Mouse (Mus musculus) embryo, embryonic 10.5 days (tissue): ENCODE data around the gene Prkra.

ENCODE experiments used
- DNase-seq: peaks from one replicate; pipeline ENCODE4 v3.0.0-alpha.2; 2015; ENCODE audit warnings: low spot score

The Prkra gene

DNA sequence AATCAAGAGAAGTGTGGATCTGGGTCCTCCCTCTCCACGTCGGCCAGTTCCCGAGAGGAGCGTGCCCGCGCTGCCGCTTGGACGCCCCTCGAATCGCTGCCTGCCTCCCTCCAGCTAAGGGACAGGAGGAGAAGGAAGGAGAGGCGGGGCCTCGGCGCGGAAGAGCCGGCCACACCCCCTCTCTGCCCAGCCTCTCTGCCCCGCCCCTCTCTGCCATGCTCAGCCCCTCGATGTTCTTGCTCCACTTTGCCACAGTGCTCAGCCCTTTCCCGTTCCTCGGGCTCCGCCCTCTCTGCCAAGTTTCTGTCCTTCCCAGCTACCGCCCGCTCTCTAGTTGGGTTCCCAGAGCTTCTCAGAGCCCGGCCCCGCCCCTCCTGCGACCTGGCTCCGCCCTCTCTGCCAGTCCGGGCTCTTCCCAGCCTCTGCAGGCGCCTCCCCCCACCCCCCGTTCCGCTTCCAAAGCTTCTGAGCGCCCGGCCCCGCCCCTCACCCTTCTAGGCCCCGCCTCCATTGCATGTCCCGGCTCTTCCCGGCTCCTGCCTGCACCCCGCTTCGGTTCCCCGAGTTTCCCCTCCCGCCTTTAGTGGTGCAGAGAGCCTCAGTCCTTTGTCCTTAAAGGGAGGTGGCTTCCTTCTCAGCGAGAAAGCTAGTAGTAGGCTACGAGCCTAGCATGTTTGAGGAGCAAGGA is at the start of gene Prkra, which contains the start of gene Pjvk:
Gene Prkra (minus strand): TSS at position 133 of the 688 bp plus-strand sequence.
Gene Pjvk (plus strand): TSS at position 594 of the 688 bp plus-strand sequence.
- peak; percentile 98 for DNase-seq

DNA sequence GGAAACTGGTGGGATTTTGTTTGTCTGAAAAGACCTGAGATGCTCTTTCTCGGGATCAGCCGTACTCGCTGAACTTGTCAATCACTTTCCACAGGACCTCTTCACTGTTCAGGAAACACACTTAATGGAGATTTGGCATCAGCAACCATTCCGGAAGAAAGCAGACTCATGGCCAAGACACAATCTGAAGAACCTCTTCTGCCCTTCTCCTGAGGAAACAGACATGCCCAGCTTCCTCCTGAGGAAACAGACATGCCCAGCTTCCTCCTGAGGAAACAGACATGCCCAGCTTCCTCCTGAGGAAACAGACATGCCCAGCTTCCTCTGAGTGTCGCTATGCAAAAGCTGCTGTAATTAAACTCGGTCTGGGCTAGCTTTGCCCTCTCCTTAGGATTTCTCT is 47.5 kb upstream of the Prkra start:
- no peak for DNase-seq

DNA sequence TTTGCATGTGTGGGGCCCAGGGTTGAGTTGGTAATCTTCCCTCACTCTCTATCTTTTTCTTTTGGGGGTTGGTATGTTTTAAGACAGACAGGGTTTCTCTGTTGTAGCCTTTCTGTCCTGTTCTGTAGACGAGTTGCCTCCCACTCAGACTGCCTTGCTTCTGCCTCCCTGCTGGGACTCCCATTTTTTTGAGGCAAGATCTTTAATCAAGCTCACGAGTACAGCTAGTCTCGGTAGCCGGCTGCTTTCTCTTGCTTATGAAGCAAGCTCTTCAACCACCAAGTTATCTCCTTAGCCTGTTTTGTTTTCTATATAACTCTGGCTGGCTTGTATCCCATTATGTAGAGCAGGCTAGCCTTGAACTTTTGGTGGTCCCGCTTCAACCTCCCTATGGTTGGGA is 46.0 kb upstream of the Prkra start:
- no peak for DNase-seq

DNA sequence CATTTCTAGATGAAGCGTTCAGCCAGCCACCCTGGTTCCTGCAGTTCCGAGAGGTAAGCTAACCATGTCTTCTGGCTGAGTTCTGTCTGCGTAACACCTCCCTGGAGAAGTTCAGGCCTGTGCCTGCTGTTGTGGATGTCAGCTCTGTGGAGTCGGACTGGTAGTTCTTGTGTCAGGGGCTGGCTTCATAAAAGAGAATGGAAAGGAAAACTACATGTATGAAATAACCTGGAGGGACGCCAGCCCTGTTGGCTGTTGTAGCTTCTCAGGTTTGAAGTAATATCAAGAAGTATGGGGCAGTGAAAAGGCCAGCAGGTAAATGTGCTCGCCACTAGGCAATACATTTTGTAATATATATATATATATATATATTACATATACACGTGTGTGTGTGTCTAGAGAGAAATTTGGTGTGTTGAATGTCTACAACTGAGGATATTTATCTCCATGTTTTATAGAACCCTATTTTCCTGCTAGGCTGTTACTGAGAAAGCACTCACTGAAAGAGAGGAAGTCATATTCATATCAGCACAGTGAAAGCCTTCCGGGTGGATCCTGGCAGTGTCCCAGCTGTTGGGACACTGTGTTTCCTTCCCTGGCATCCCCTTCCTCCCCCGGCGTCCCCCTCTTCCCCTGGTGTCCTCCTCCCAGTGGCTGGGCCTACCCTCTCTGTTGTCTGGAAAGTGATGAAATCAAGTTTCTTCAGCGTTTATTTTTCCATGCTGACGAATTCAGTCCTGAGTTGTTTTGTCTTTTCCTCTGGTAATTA is 42.8 kb upstream of the Prkra start:
- DNase-seq = no peak

DNA sequence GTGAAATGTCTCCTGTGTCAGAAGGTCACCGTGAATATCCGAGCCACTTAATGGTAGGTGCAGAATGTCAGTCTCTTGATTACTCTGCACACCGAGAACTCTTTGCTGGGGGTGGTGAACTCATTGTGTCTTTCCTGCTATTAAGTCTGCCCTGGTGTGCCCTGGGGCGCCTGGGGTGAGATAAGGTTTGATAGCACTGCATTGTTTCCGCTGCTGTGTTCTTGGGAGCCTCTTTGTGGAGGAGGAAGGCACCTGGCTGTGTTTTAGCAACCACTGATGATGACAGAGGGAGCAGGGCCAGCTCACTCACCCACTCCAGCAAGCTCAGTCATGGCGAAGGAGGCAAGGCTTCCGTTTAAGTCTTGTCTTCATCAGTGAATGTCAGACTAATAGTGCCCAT is 40.3 kb upstream of the Prkra start:
- DNase-seq = no peak

DNA sequence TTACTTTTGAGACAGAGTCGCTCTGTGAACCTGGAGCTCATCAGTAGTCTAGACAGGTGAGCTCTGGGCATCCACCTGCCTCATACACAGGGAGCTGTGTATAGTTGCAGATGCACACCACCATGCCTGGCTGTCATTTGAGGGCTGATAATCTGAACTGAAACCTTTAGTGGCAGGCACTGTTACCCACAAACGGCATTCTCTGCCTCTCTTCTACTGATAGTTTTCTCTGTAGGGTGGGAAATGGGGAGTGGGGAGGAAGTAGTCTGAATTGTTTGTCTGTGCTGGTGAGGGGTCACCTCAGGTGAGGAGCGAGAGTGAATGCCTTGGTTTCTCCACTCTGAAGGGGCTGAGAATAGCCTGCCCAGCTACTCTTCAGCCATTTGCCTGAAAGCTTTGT is 39.8 kb upstream of the Prkra start:
- DNase-seq = no peak

DNA sequence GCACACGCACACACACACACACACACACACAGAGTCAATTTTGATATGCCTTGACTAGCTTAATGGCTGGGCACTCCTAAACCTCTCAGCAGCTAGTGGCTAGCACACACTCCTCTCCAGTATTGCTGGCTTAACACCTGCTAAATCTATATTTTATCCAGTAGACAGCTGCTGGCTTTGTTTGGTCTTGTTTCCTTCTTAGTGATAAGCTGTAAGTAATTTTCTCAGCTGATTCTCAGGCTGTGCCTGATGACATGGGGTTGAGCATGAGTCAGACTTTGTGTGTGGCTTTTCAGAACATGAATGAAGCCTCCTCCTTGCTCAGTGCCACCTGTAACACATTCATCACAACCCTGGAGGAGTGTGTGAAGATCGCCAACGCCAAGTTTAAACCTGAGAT is 39.2 kb upstream of the Prkra start:
- no peak for DNase-seq

DNA sequence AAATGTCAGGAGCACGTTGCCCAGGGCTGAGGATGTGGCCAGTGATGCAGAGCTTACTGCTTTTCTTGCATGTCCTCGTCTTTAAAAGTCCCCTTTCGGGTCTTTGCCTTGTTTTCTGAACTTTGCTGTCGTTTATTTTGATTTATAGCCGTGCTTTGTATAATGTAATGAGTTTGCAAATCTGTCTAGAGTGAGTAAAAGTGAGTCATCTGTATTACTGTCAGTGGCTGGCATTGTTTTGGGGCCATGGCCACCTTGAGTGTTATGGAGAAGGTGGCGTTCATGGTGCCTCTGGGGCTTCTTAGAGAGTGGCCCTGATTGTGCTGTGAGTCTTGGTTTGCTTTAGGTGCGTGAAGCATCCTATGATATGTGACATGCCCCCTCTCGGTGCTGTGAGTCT is 34.5 kb upstream of the Prkra start:
- DNase-seq = no peak

DNA sequence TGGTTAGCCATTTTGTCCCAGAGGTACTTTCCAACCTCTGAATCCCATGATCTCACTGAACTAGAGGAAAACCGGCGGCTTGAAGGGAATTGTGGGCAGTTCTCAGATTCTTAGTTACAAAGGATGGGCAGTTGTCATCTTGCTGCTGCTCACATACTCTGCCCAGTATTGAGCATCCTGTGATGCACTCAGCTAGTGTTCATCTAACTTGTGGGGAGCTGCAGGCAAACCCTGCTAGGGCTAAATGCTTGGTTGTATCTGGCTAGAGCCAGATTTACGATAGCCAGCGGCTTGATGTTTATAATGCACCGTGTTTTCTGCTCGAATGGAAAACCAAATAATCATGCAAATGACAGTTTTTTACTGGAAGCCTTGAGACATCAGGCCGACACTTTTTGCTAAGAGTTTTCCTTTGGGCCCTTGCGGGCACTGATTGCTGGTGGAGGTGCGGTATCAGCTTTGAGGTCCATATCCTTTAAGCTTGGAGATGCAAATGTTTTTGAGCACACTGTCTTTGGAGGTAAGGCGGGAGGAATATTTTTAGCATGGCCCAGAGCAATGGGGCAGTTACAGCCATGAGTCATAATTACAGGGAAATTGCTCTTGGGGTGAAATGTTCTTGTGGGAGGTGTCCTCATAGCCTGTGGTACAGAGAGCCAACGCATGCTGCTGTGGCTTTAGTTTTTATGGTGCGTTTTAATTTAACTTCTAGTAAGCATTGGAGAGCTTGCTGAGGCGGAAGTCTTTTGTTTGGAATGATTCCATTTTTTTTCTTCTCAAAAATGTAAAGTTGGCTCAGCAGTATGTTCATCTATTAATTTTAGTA is 28.8 kb upstream of the Prkra start:
- DNase-seq = no peak

DNA sequence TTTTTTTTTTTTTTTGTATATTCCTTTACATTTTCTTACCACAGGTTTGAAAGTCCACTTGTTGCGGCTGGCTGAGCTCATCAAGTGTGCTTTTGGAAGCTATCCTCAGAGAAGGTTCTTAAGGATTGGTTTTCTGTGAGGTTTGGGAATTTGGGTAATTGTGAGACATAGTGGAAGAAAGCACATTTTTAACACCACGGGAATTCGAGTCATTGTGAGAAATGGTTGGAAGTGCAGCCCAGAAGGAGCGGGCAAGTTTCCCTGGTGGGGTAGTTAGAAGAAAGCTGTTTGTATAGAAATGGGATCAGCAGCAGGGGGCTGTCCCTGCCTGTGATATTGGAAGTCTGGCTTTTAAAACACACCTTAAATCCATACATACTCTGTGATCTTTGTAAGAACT is 28.1 kb upstream of the Prkra start:
- DNase-seq = peak; percentile 35

DNA sequence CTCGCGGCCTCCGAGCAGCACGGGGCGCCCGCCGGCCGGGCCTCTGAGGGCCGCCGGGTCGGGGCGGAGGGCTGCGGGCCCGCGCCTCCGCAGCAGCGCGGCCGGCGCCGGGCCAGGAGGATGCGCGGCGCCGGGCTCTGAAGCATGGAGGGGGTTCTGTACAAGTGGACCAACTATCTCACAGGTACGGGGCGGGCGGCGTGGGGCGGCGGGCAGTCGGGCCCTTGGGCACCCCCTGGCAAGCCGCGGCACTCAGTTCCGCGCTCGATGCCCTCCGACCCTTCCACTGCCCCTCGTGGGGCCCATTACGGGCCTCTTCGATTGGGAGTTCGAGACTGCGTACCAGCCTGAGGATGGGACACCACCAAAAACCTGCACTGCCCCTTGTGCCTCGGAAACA is 27.6 kb upstream of the Prkra start:
- DNase-seq = peak; percentile 67

DNA sequence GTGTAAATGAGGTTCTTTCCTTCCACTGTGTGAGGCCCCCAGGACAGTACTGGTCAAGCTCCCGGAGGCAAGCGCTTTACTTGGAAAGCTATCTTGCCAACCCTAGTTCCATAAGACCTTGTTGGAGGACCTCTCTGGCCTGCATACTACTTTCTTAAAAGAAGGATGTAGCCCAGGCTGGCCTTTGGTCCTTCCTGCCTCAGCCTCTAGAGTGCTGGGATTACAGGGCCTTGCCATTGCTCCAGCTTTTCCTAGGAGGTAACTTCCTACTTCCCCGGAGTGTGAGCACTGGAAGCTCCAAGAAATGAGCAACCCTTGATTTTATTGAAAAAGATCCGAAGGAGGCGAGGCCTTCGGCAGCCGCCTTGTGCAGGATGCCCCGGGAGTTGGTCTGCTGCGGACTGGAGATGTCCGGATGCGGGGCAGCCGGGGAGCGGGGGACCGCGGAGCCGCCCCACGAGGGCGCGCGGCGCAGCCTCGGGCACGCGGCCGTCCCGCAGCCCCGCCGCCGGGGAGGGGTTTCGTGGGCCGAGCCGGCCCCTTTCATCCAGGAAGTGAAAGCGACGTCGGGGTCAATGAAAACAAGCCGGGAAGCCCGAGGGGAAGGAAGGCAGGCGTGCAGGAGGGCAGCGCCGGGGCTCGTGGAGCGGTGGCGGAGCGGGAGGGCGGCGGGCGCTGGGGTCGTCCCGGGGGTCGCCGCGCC is 27.1 kb upstream of the Prkra start, which contains the start of gene Plekha3:
Gene Plekha3 (plus strand): TSS at position 557 of the 703 bp plus-strand sequence.
- DNase-seq = peak; percentile 84

DNA sequence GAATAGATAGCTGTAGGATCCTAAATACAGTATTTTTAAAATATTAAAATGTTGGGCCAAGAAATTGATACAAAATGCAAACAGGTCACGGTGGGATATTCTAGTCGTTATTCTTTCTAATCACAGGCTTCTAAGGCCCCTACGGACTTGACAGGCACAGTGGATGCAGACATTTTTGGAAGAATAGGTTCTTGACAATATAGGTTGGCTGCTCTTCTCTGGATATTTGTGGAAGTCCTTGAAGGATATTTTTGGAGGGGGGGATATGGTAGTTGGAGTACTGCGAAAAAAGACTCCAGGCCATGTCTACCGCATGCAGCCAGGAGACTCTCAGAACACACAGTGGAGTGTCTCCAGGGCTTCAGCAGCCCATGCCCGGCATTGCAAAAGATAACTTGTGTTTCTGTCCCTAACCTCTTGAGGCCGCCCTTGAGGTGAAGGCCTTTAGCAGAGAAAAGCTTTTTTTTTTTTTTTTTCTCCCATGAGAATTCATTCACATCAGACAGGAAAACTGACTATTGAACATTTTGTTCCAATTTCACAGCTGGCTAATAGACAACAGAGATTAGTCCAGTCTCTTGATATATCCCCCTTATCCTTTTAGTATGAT is 25.8 kb upstream of the Prkra start:
- peak; percentile 73 for DNase-seq

DNA sequence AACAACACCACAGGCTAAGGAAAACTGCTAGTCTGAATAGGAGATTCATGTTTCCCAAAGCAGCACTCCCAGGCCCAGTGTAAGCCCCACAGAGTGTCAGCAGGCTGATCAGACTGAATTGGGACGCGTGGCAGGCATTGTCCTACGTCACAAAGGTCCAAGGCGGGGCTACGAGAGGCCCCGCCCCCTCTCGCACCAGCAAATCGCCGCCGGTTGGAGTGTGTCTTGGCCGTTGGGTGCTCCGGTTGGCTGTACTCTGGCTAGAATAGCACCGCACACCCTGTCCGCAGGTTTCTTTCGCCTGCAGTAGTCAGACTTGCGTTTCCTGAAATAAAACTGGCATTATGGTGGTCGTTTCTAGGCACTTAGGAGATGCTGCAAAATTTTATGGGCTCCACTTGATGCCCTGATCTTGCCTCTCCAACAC is 25.2 kb upstream of the Prkra start, which contains the start of gene Fkbp7:
Gene Fkbp7 (minus strand): TSS at position 151 of the 427 bp plus-strand sequence.
- DNase-seq = peak; percentile 96

DNA sequence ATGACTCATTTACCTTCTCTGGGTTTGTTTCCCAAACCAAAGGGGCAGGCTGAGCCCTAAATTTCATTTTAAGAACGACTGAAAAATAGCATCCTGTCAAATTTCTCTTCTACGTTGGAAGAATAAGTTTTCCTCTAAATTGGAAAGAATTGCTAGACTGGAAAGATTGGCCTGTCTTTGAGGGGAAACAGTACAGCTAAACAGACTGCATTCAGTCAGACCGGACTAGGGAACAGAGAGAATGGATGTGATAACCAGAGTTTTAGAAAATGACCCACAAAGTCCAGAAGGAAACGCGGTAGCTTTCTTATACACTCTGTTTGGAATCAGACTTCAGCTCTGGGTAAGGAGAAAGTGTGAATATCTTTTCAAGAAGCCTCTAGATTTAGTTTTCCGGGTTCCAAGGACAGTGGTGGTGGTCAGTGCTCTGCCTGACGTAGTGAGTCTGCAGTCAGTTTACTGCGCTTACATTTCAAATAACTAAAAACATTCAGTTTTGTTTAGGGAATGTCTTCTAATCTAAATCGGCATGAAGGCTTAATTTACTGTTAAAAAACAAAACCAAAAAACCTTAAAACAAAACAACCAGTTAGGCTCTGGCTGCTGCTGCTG is 24.4 kb upstream of the Prkra start:
- peak; percentile 45 for DNase-seq

DNA sequence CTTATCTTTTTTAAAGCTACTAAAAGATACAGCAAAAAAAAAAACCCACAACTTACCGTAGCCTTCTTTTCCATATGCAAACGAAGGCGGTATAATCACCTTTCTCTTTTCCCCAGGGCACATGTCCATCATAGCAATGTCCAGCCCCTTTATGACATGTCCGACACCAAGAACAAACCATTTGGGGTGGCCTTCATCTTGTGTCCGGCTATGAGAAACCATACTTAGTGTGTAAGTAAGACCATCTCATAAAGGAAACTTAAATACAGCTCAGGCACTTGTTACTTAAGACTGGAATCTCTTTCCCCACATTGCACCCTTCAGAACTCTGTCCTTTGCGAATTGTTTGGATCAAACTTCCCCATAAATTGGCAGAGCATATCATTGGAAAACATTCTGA is 23.8 kb upstream of the Prkra start:
- DNase-seq = no peak

DNA sequence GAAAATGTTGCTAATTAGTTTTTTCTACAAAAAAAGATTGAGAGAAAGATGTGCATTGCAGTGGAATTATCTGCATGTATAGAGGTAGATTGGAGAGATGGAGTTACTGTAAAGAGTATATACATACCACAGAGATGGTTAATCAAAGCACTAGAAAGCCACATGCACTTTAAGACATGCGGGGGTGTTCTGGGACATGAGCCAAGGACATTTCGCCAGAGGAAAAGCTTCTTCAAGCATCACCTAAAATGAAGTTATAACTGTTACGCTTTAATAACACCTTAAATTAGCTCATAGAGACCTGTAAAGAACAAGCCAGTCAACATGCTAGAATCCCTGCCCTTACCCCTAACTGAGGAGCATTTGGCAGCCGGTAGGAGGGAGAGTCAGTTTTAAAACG is 19.4 kb upstream of the Prkra start:
- no peak for DNase-seq

DNA sequence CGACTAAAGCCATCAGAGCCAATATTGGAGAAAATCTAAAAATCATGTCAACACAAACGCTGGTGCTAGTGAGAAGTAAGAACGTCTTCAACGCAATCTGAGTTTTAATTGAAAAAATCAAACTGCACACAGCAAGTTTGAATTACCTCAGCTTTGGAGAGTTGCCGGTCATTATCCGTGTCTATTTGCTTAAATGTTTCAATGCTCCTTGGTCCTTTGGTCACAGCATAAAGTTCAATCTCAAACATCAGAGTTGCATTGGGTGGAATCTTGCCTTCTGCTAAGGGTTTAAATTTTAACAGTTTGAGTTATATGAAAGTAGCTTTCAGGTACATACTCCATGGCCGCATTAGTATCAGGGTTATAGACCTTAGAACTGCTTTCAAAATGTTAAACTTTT is 17.7 kb upstream of the Prkra start:
- no peak for DNase-seq

DNA sequence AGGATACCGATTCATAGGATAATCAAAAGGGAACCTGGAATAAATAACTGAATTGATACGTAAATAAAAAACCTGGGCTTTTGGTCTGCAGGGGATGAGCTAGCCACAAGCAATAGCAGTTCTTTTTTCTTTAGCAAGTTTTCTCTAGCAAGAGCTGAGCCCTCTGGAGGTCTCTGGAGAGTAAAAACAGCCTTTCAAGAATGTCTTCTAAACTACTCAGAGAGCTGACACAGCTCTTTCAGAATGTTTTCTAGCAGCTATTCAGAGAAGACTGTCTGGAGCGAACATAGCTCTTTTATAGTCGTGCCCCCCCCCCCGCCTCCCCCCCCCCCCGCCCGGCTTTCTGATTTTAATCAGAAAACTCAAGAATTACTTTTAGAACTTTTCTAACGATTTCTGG is 11.6 kb upstream of the Prkra start:
- DNase-seq = no peak

DNA sequence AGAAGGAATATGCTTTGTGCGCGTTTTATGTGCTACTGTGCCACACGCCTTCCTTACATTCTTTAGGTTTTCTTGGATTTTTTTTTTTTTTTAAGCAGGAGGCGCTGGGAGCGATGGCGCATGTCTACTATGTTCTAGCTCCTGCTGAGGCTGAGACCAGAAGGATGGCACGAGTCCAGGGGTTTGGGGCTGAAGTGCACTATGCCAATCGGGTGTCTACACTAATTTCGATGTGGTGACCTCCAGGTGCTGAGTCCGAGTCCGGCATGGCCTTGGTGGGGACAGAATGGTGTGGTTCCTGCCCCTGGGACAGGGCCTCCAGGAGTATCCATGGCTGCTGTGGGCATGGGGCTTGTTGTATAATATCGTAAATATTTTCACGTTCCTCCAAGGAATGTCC is 10.7 kb upstream of the Prkra start:
- DNase-seq = no peak

DNA sequence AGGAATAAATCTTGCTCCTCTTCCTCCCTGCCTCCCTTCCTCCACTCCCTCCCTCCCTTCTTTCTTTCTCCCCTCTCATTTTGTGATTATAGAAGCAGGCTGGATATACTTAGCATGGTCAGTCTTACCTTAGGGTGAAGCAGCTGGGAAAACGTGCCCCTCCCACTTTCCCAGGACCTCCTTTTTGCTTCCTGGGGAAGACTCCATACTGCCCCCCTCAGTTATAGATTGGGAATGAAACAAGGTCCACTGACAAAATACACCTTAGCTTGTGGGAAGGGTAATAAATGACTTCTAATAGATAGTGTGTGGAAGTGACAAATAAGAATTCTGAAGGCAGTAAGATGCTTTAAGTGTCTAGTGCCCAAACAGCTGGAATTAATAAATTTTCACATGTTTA is 8.2 kb upstream of the Prkra start:
- peak; percentile 37 for DNase-seq
